Mouse (Mus musculus): Measurements from ENCODE around the gene Unc119. TPM values are rescaled to one million over a fixed set of nuclear protein-coding genes. Genes with fewer than 3 reads are reported as not detected.
A peak's percentile ranks its signal among the peaks of the same experiment; 100 is the strongest.

The Unc119 gene
- polyA plus RNA-seq, 1 experiment from 2014 or later, result 27.4 TPM

- Histone ChIP-seq H3K27me3 (no peaks in the 10 kb centered on the region), H3K9me3 (replicated peaks) (no peaks in the 10 kb centered on the region), H3K4me1 (replicated peaks) (no peaks in the 10 kb centered on the region), H3K36me3 (replicated peaks) (no peaks in the 10 kb centered on the region), H3K4me2 (no peak overlapping the region), H3K4me3 (replicated peaks) (no peak overlapping the region), H3K27ac (replicated peaks) (no peak overlapping the region), H3K9ac (no peak overlapping the region)
- ATAC-seq (ENCODE audit: insufficient read depth), result no peak
- WGBS (ENCODE audit: insufficient replicate concordance), result 61% methylated on average over 7 of the region's 7 CpGs
Observed at GRCm38 (mm10) chr11:78372610-78373009, 29.3 kb downstream of the Unc119 start.

DNA sequence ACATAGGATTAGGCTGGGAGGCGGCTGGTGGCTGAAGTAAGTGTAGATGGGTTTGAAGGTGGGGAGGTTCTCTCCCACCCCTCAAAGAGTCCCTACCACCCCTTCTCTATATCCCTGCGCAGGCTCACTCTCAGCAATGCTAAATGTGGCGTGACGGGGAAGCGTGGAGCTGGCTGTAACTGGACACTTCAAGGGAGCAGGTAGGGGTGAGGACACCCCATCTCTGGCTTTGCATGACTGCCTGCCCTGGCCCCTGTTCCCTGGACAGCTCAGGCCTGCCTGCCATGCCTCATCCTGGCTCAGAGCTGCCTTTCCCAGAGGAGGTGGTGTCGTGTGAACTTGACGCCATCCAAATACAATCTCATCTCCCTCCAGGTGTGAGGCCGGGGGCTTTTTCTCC, 30.9 kb downstream of the Unc119 start:
- H3K27me3 ChIP-seq, result peaks cover 5% of the 10 kb centered on the region; the same call in 1 of the 2 replicates
- no peak for ATAC-seq (ENCODE audit: insufficient read depth)
- 68% methylated on average over 8 of the region's 8 CpGs for WGBS (ENCODE audit: insufficient replicate concordance)
- no peaks in the 10 kb centered on the region for H3K4me1 ChIP-seq (replicated peaks)
- no peak overlapping the region for H3K4me3 ChIP-seq (replicated peaks)
- no peaks in the 10 kb centered on the region for H3K9me3 ChIP-seq (replicated peaks)
- no peak overlapping the region for H3K27ac ChIP-seq (replicated peaks)
- no peaks in the 10 kb centered on the region for H3K36me3 ChIP-seq (replicated peaks)
- no peak overlapping the region for H3K9ac ChIP-seq
- no peak overlapping the region for H3K4me2 ChIP-seq

DNA sequence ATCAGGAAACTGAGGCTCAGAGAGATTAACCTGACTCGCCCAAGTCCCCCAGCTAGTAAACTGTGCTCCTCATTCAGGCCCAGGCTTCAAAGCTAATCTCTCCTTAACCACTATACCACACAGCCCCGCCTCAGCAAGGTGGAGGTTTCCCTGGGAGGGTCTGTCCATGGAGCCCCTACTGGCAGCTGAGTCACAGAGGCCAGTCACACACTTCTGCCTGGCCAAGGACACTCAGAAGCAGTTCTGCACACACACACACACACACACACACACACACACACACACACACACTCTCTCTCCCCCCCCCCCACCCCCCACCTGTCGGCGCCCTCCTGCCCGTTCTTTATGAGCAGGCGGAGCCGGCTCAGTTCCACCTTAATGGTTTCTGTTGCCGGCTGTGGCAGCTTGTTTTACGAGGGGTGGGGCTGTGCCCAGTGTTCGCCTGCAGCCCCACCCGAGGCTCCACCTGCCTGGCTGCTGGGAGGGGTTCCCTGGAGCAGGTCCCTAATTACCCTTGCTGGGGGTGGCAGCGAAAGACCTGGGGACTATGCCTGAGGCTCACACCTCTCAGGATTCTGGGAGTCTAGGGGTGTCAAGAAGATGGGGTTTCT, 34.4 kb downstream of the Unc119 start:
- no peak overlapping the region for H3K27ac ChIP-seq (replicated peaks)
- H3K27me3 ChIP-seq, result peaks cover 5% of the 10 kb centered on the region; the same call in 1 of the 2 replicates
- H3K4me3 ChIP-seq (replicated peaks), result no peak overlapping the region
- H3K9me3 ChIP-seq (replicated peaks), result no peaks in the 10 kb centered on the region
- ATAC-seq (ENCODE audit: insufficient read depth), result no peak
- H3K9ac ChIP-seq, result no peak overlapping the region
- H3K36me3 ChIP-seq (replicated peaks), result no peaks in the 10 kb centered on the region
- 28% methylated on average over 12 of the region's 12 CpGs for WGBS (ENCODE audit: insufficient replicate concordance)
- H3K4me2 ChIP-seq, result no peak overlapping the region
- no peaks in the 10 kb centered on the region for H3K4me1 ChIP-seq (replicated peaks)

DNA sequence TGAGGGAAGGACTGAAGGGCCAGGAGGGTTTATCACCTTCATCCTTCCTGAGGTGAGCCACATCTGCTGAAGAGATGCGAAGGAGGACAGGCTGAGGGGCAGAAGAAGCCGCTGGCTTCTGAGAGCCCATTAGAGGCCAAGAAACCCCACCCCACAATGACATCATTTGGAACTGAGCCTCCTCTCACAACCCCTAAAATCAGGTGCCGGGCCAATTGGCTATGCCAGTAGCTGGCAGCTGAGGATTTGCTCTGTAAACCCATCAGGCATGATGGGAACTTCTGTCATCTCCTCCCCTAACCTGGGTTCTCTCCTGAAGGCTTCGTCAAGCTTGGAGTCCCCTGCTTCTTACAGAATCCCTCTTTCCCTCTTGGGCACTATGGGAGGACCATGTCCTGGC, 37.1 kb downstream of the Unc119 start:
- Histone ChIP-seq H3K4me2 (no peak overlapping the region), H3K36me3 (replicated peaks) (no peaks in the 10 kb centered on the region), H3K9ac (no peak overlapping the region), H3K27me3 (peaks cover 5% of the 10 kb centered on the region; the same call in 1 of the 2 replicates), H3K27ac (replicated peaks) (no peak overlapping the region), H3K4me1 (replicated peaks) (no peaks in the 10 kb centered on the region), H3K9me3 (replicated peaks) (no peaks in the 10 kb centered on the region), H3K4me3 (replicated peaks) (no peak overlapping the region)
- ATAC-seq (ENCODE audit: insufficient read depth), result no peak
- WGBS (ENCODE audit: insufficient replicate concordance), result 48% methylated on average over 4 of the region's 4 CpGs

GRCm38 (mm10) chr11:78380996-78381395, 37.7 kb downstream of the Unc119 start:
- H3K9me3 ChIP-seq (replicated peaks), result no peaks in the 10 kb centered on the region
- no peaks in the 10 kb centered on the region for H3K36me3 ChIP-seq (replicated peaks)
- no peaks in the 10 kb centered on the region for H3K4me1 ChIP-seq (replicated peaks)
- peaks cover 5% of the 10 kb centered on the region; the same call in 1 of the 2 replicates for H3K27me3 ChIP-seq
- no peak for ATAC-seq (ENCODE audit: insufficient read depth)
- no peak overlapping the region for H3K9ac ChIP-seq
- H3K4me3 ChIP-seq (replicated peaks), result no peak overlapping the region
- no peak overlapping the region for H3K27ac ChIP-seq (replicated peaks)
- H3K4me2 ChIP-seq, result no peak overlapping the region
- WGBS (ENCODE audit: insufficient replicate concordance), result 59% methylated on average over 3 of the region's 3 CpGs

DNA sequence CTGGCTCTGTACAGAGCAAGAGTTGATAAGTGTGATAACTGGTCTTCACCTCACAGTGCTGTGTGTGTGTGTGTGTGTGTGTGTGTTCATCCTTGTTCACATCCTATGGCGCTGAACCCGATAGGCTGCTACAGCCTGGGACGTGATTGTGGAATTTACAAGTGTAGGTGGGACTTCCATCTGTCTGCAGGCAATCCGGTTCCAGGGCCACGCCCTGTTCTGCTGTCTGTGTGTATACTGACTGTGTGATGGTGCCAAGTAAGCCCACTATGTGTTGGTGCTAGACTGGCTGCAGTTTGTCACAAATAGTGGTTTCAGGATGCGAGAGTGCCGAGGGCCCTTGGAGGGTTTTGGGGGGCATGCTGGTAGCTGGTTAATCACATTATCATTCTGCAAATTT, 39.0 kb downstream of the Unc119 start:
- H3K27ac ChIP-seq (replicated peaks), result no peak overlapping the region
- H3K4me1 ChIP-seq (replicated peaks), result no peaks in the 10 kb centered on the region
- 73% methylated on average over 7 of the region's 7 CpGs for WGBS (ENCODE audit: insufficient replicate concordance)
- H3K36me3 ChIP-seq (replicated peaks), result no peaks in the 10 kb centered on the region
- H3K4me2 ChIP-seq, result no peak overlapping the region
- no peak overlapping the region for H3K9ac ChIP-seq
- peaks cover 5% of the 10 kb centered on the region; the same call in 1 of the 2 replicates for H3K27me3 ChIP-seq
- H3K4me3 ChIP-seq (replicated peaks), result no peak overlapping the region
- no peaks in the 10 kb centered on the region for H3K9me3 ChIP-seq (replicated peaks)
- no peak for ATAC-seq (ENCODE audit: insufficient read depth)

DNA sequence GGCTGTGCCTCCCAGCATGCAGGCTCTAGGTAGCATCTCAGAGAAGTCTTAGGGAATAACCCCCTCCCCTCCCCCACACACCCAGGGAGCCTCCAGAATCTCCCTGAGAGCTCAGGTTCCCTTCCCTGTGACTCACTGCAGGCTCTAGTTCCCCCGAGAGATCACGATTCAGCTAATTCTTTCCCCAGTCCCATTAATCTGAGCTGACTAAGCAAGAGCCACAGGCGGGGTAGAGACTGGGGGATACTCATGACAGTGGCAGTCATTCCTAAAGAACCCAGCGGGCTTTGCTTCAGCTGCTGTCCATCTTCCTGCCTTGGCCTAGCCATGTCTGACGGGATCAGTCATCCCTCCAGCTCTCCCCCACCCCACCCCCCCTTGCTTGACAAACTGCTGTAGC, 39.4 kb downstream of the Unc119 start:
- Histone ChIP-seq H3K9me3 (replicated peaks) (no peaks in the 10 kb centered on the region), H3K27ac (replicated peaks) (no peak overlapping the region), H3K4me1 (replicated peaks) (no peaks in the 10 kb centered on the region), H3K27me3 (peaks cover 5% of the 10 kb centered on the region; the same call in 1 of the 2 replicates), H3K36me3 (replicated peaks) (no peaks in the 10 kb centered on the region), H3K9ac (no peak overlapping the region), H3K4me2 (no peak overlapping the region), H3K4me3 (replicated peaks) (no peak overlapping the region)
- WGBS (ENCODE audit: insufficient replicate concordance), result 41% methylated on average over 5 of the region's 5 CpGs
- no peak for ATAC-seq (ENCODE audit: insufficient read depth)

- WGBS (ENCODE audit: insufficient replicate concordance), result 72% methylated on average over 10 of the region's 10 CpGs
- no peak overlapping the region for H3K4me3 ChIP-seq (replicated peaks)
- H3K36me3 ChIP-seq (replicated peaks), result no peaks in the 10 kb centered on the region
Observed at GRCm38 (mm10) chr11:78385776-78386175, 42.5 kb downstream of the Unc119 start.

GRCm38 (mm10) chr11:78386508-78387043, 43.3 kb downstream of the Unc119 start, which contains the start of gene Foxn1:
Gene Foxn1, minus strand, starts transcription at chr11:78386558.
- Histone ChIP-seq H3K4me2 (no peak within 1 kb of the TSS), H3K36me3 (replicated peaks) (no peaks in the 10 kb centered on the region), H3K27ac (replicated peaks) (no peak within 1 kb of the TSS), H3K9me3 (replicated peaks) (no peaks in the 10 kb centered on the region), H3K27me3 (no peaks in the 10 kb centered on the region), H3K4me1 (replicated peaks) (no peaks in the 10 kb centered on the region), H3K4me3 (replicated peaks) (no peak within 1 kb of the TSS), H3K9ac (no peak within 1 kb of the TSS)
- ATAC-seq (ENCODE audit: insufficient read depth), result no peak
- WGBS (ENCODE audit: insufficient replicate concordance), result 65% methylated on average over 14 of the region's 14 CpGs

More at GRCm38 (mm10) chr11:78385776-78386175, 42.5 kb downstream of the Unc119 start:
- no peak for ATAC-seq (ENCODE audit: insufficient read depth)
- Histone ChIP-seq H3K9ac (no peak overlapping the region), H3K27me3 (no peaks in the 10 kb centered on the region), H3K9me3 (replicated peaks) (no peaks in the 10 kb centered on the region), H3K27ac (replicated peaks) (no peak overlapping the region), H3K4me1 (replicated peaks) (no peaks in the 10 kb centered on the region), H3K4me2 (no peak overlapping the region)

DNA sequence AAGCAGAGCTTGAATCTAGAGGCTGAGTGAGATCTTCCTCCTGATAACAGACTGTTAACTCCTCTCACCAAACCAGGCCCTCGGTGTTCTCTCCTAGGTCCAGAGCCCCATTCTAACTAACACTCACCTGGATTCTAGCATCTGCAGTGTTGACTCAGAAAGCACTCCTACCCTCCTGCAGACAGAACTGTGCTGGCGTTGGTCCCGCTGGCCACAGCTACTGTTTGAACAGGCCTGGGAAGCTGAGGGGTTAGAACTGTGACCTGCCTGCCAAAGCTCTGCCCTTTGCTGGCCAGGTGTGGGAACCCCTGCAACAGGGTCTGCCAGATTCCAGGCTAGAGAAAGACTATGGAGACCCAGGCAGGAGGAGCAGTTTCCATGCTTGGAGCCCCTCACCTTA, 49.4 kb downstream of the Unc119 start:
- WGBS (ENCODE audit: insufficient replicate concordance), result 48% methylated on average over 3 of the region's 3 CpGs
- Histone ChIP-seq H3K27ac (replicated peaks) (no peak overlapping the region), H3K27me3 (no peaks in the 10 kb centered on the region), H3K4me3 (replicated peaks) (no peak overlapping the region), H3K36me3 (replicated peaks) (no peaks in the 10 kb centered on the region), H3K4me1 (replicated peaks) (no peaks in the 10 kb centered on the region; the same call in 1 of the 2 replicates), H3K4me2 (no peak overlapping the region), H3K9ac (no peak overlapping the region), H3K9me3 (replicated peaks) (no peaks in the 10 kb centered on the region)
- ATAC-seq (ENCODE audit: insufficient read depth), result no peak

GRCm38 (mm10) chr11:78396950-78397349, 53.7 kb downstream of the Unc119 start:
- H3K4me3 ChIP-seq (replicated peaks), result no peak overlapping the region
- 55% methylated on average over 11 of the region's 11 CpGs for WGBS (ENCODE audit: insufficient replicate concordance)
- H3K9me3 ChIP-seq (replicated peaks), result no peaks in the 10 kb centered on the region
- H3K4me1 ChIP-seq (replicated peaks), result peaks cover 10% of the 10 kb centered on the region; the same call in 1 of the 2 replicates
- H3K36me3 ChIP-seq (replicated peaks), result no peaks in the 10 kb centered on the region
- H3K4me2 ChIP-seq, result peak overlapping the region; percentile 20; the same call in 1 of the 2 replicates
- no peak overlapping the region for H3K9ac ChIP-seq
- no peak overlapping the region for H3K27ac ChIP-seq (replicated peaks)
- H3K27me3 ChIP-seq, result no peaks in the 10 kb centered on the region
- no peak for ATAC-seq (ENCODE audit: insufficient read depth)

Data from liver, embryonic 15.5 days (tissue).